Mouse (Mus musculus) CH12.LX (cell line): ENCODE measurements around the gene Rras. TPM values are rescaled to one million over a fixed set of nuclear protein-coding genes. Genes with fewer than 3 reads are reported as not detected.

ENCODE experiments used
- DNase-seq: peaks from one replicate; pipeline ENCODE4 v3.0.0-alpha.2; 2013; ENCODE audit errors: extremely low read depth
- H3K27ac ChIP-seq: 2 replicates; pipeline ENCODE4 v1.5.1; 2012; ENCODE audit warnings: low read depth, mild to moderate bottlenecking, control low read depth, moderate library complexity; ENCODE audit not compliant: insufficient read depth
- H3K27me3 ChIP-seq: replicated peaks from 2 replicates; pipeline ENCODE3; 2012; ENCODE audit warnings: inconsistent platforms
- H3K36me3 ChIP-seq, 2 experiments: replicated peaks in 1 of 2; 2 replicates each; pipeline versions ENCODE3 to v1.6.1; 2012; ENCODE audit warnings: inconsistent platforms in 1 of 2, low read length in 1 of 2, mild to moderate bottlenecking in 1 of 2, mixed read lengths in 1 of 2, moderate library complexity in 1 of 2; ENCODE audit not compliant: control insufficient read depth in 1 of 2, insufficient read depth in 1 of 2
- H3K4me1 ChIP-seq, 2 experiments: 2 replicates each; pipeline ENCODE4 v1.6.1; 2012; ENCODE audit warnings: inconsistent platforms in 1 of 2, moderate library complexity in 1 of 2; ENCODE audit not compliant: insufficient read depth in 2 of 2, control insufficient read depth in 1 of 2
- H3K4me2 ChIP-seq: 2 replicates; pipeline ENCODE4 v1.6.1; 2012; ENCODE audit warnings: low read depth, mild to moderate bottlenecking, control low read depth; ENCODE audit not compliant: poor library complexity, insufficient read depth, severe bottlenecking
- H3K4me3 ChIP-seq, 3 experiments: fragments of 150-350 bp in 1 of 3; sonication (generic) in 1 of 3; replicated peaks in 1 of 3; 2 replicates each; pipeline versions ENCODE3 to v1.5.1; 2011 to 2012; ENCODE audit warnings: low read depth in 2 of 3, low read length in 2 of 3, mild to moderate bottlenecking in 2 of 3, moderate library complexity in 2 of 3, control low read depth in 1 of 3, improper control_type of control experiment in 1 of 3, inconsistent platforms in 1 of 3, mixed read lengths in 1 of 3; ENCODE audit not compliant: poor library complexity in 1 of 3
- H3K79me2 ChIP-seq: replicated peaks from 2 replicates; pipeline ENCODE4 v1.6.1; 2012; ENCODE audit warnings: mild to moderate bottlenecking, moderate library complexity; ENCODE audit not compliant: control insufficient read depth, poor library complexity, insufficient read depth, severe bottlenecking; ENCODE audit errors: extremely low read depth
- H3K9ac ChIP-seq: 2 replicates; pipeline ENCODE4 v1.6.1; 2012; ENCODE audit warnings: low read depth, mild to moderate bottlenecking, control low read depth, moderate library complexity; ENCODE audit not compliant: insufficient read depth
- H3K9me3 ChIP-seq: replicated peaks from 2 replicates; pipeline ENCODE3; 2012; ENCODE audit warnings: low read length, inconsistent platforms, mixed read lengths
- BHLHE40 ChIP-seq: IDR thresholded peaks from 2 replicates; pipeline ENCODE4 v1.6.1; 2011; ENCODE audit warnings: mild to moderate bottlenecking, low read depth, low read length, improper control_type of control experiment
- CHD1 ChIP-seq: IDR thresholded peaks from 2 replicates; pipeline ENCODE4 v1.6.1; 2012; ENCODE audit warnings: low read depth, low read length, improper control_type of control experiment, inconsistent platforms
- CTCF ChIP-seq, 2 experiments: IDR thresholded peaks in 1 of 2; conservative IDR thresholded peaks in 1 of 2; 2 replicates each; pipeline ENCODE4 v1.5.1; 2011 to 2012; ENCODE audit warnings: low read depth in 2 of 2, low read length in 2 of 2, improper control_type of control experiment in 1 of 2, inconsistent platforms in 1 of 2, mild to moderate bottlenecking in 1 of 2, moderate library complexity in 1 of 2
- E2F4 ChIP-seq: IDR thresholded peaks from 2 replicates; pipeline ENCODE4 v1.6.1; 2011; ENCODE audit warnings: low read depth, low read length, improper control_type of control experiment; ENCODE audit not compliant: insufficient replicate concordance
- ELF1 ChIP-seq: IDR thresholded peaks from 2 replicates; pipeline ENCODE4 v1.6.1; 2014; ENCODE audit warnings: low read depth, mild to moderate bottlenecking, inconsistent platforms, low read length, improper control_type of control experiment
- EP300 ChIP-seq: IDR thresholded peaks from 2 replicates; pipeline ENCODE4 v1.6.1; 2011; ENCODE audit warnings: low read length, improper control_type of control experiment
- HCFC1 ChIP-seq: IDR thresholded peaks from 2 replicates; pipeline ENCODE4 v1.6.1; 2012; ENCODE audit warnings: low read depth, mild to moderate bottlenecking, inconsistent platforms, low read length, improper control_type of control experiment
- JUN ChIP-seq: IDR thresholded peaks from 2 replicates; pipeline ENCODE4 v1.6.1; 2011; ENCODE audit warnings: low read depth, mild to moderate bottlenecking, low read length, improper control_type of control experiment, moderate library complexity; ENCODE audit not compliant: insufficient read depth
- JUND ChIP-seq: conservative IDR thresholded peaks from 2 replicates; pipeline ENCODE4 v1.6.1; 2011; ENCODE audit warnings: low read depth, low read length, improper control_type of control experiment
- KAT2A ChIP-seq: IDR thresholded peaks from 2 replicates; pipeline ENCODE4 v1.6.1; 2012; ENCODE audit warnings: low read length, improper control_type of control experiment, inconsistent platforms; ENCODE audit not compliant: insufficient replicate concordance
- MAFK ChIP-seq: IDR thresholded peaks from 2 replicates; pipeline ENCODE4 v1.6.1; 2011; ENCODE audit warnings: low read length, improper control_type of control experiment; ENCODE audit not compliant: insufficient replicate concordance
- MAX ChIP-seq: IDR thresholded peaks from 2 replicates; pipeline ENCODE4 v1.6.1; 2011; ENCODE audit warnings: low read length, improper control_type of control experiment
- MXI1 ChIP-seq: IDR thresholded peaks from 2 replicates; pipeline ENCODE4 v1.6.1; 2011; ENCODE audit warnings: mild to moderate bottlenecking, low read depth, low read length, improper control_type of control experiment
- NELFE ChIP-seq: IDR thresholded peaks from 2 replicates; pipeline ENCODE4 v1.6.1; 2011; ENCODE audit warnings: low read depth, low read length, improper control_type of control experiment
- PAX5 ChIP-seq: IDR thresholded peaks from 2 replicates; pipeline ENCODE4 v1.6.1; 2012; ENCODE audit warnings: low read length, inconsistent platforms, mixed read lengths
- POLR2AphosphoS2 ChIP-seq: IDR thresholded peaks from 2 replicates; pipeline ENCODE4 v1.6.1; 2011; ENCODE audit warnings: low read depth, low read length, improper control_type of control experiment
- RAD21 ChIP-seq: IDR thresholded peaks from 2 replicates; pipeline ENCODE4 v1.6.1; 2011; ENCODE audit warnings: low read depth, mild to moderate bottlenecking, low read length, improper control_type of control experiment, moderate library complexity
- RCOR1 ChIP-seq: conservative IDR thresholded peaks from 2 replicates; pipeline ENCODE4 v1.6.1; 2012; ENCODE audit warnings: low read depth, mild to moderate bottlenecking, inconsistent platforms, low read length, improper control_type of control experiment
- TCF12 ChIP-seq: IDR thresholded peaks from 2 replicates; pipeline ENCODE4 v1.6.1; 2014; ENCODE audit warnings: low read depth, mild to moderate bottlenecking, inconsistent platforms, low read length, improper control_type of control experiment
- UBTF ChIP-seq: IDR thresholded peaks from 2 replicates; pipeline ENCODE4 v1.6.1; 2012; ENCODE audit warnings: low read depth, mild to moderate bottlenecking, inconsistent platforms, low read length, improper control_type of control experiment, moderate library complexity
- USF1 ChIP-seq: IDR thresholded peaks from 2 replicates; pipeline ENCODE4 v1.6.1; 2014; ENCODE audit warnings: low read depth, mild to moderate bottlenecking, inconsistent platforms, low read length, improper control_type of control experiment
- USF2 ChIP-seq: conservative IDR thresholded peaks from 2 replicates; pipeline ENCODE4 v1.6.1; 2011; ENCODE audit warnings: low read depth, low read length, improper control_type of control experiment
- ZC3H11A ChIP-seq: IDR thresholded peaks from 2 replicates; pipeline ENCODE4 v1.6.1; 2012; ENCODE audit warnings: low read depth, mild to moderate bottlenecking, inconsistent platforms, low read length, improper control_type of control experiment
- ZMIZ1 ChIP-seq: IDR thresholded peaks from 2 replicates; pipeline ENCODE4 v1.6.1; 2012; ENCODE audit warnings: low read depth, mild to moderate bottlenecking, inconsistent platforms, low read length, improper control_type of control experiment
- dilution Hi-C: fragments of 300-500 bp; cut with MboI; formaldehyde crosslinking; loops from 2 replicates; pipeline ENCODE4 v1.14.3; 2020; ENCODE audit warnings: low sequenced_read_pairs; ENCODE audit not compliant: extremely low pct_unique_long_range_greater_than_20kb, extremely low pct_ligation_motif_present
- in situ Hi-C: fragments of 300-500 bp; cut with MboI; formaldehyde crosslinking; loops from 3 replicates; pipeline ENCODE4 v1.14.3; 2019; ENCODE audit warnings: low sequenced_read_pairs, low pct_ligation_motif_present, low pct_unique_long_range_greater_than_20kb, mixed read lengths
- polyA plus RNA-seq: library from polyadenylated mRNA; unstranded; fragments of >175 nt; gene quantifications from 2 replicates; pipeline ENCODE4 v1.2.1, GENCODE M21; 2012; ENCODE audit warnings: low read depth; ENCODE audit not compliant: insufficient read length
- total RNA-seq, 2 experiments: library from RNA; depleted of rRNA; stranded (reverse); fragments of 300-350 nt in 1 of 2; fragments of >200 nt in 1 of 2; gene quantifications; 2 replicates each; pipeline ENCODE4 v1.2.3; 2012 to 2014

Rras gene
- total and polyA plus RNA-seq, 3 experiments = 7.2 to 19.8 (median 10.6) TPM

DNA sequence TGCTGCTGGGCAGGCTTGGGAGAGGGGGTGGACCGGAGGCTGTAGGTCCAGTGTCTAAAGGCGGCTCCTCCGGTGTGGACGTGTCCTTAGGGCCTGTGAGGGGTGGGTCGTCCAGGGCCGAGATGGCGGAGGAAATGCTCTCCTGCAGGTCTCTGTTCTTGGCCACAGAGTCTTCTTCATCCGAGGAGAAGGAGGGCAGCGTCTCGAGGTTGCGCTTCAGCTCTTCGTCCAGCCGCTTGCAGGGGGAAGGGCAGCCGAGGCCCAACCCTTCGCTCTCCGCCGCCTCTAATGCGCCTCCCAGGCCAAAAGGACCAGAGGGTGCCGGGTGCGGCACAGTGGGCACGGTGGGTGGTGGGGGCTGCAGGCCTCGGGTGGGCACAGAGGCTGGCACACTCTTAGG, 28.0 kb downstream of the Rras start:
- dilution Hi-C loops = no loop called here
- Histone ChIP-seq H3K4me3 (no peak overlapping the region), H3K36me3 (peaks cover 80 to 87% of the 10 kb centered on the region in 2 experiments), H3K79me2 (peaks cover 5% of the 10 kb centered on the region), H3K4me2 (no peak overlapping the region), H3K27ac (no peak overlapping the region), H3K27me3 (no peaks in the 10 kb centered on the region), H3K9ac (no peak overlapping the region), H3K9me3 (no peaks in the 10 kb centered on the region), H3K4me1 (peaks cover 0 to 7% of the 10 kb centered on the region in 2 experiments; a peak in 2 of 4 replicates)
- DNase-seq = no peak
- no peak for TF ChIP-seq KAT2A
- TF ChIP-seq RCOR1 = no peak
- no peak for TF ChIP-seq UBTF
- TF ChIP-seq USF1 = no peak
- no peak for TF ChIP-seq CHD1
- no peak for TF ChIP-seq POLR2AphosphoS2
- no peak for TF ChIP-seq MAFK
- no peak for TF ChIP-seq BHLHE40
- no peak for TF ChIP-seq NELFE
- TF ChIP-seq HCFC1 = no peak
- TF ChIP-seq TCF12 = no peak
- in situ Hi-C loops = loop anchor here (5.0 kb wide), 1 partner anchor 58 kb away; the partner anchor contains the start of gene Prmt1

DNA sequence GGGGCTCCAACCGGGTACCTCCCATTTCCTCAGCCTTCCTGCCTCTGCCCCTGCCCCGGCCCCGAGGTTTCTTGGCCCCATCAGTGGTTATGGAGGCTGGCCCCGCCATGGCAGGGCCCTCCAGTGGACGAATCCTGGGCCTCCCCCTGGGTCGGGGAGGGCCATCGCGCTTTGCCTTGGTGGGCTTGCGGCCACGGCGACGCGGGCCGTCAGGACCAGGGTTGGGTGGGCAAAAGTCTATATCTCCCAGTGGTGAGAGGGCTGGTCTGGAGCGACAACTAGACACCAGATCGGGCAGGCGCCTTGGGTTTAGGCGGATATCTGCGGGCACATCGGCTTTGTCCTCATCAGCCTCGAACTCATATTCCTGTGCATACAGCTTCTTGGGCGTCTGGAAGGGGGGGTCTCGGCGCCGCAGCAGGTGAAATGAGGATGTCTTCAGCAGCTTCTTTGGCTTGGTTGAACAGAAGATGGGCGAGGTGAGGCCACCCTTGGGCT, 29.1 kb downstream of the Rras start:
- no peaks in the 10 kb centered on the region for H3K9me3 ChIP-seq
- in situ Hi-C loops (loop anchor here (5.0 kb wide), 1 partner anchor 60 kb away; the partner anchor contains the start of gene Prmt1), dilution Hi-C loops (no loop called here)
- no peak for TF ChIP-seq JUND
- no peak for TF ChIP-seq HCFC1
- no peak for TF ChIP-seq USF2
- TF ChIP-seq ELF1 = no peak
- TF ChIP-seq PAX5 = no peak
- TF ChIP-seq MAX = no peak
- no peak for TF ChIP-seq NELFE
- no peak for TF ChIP-seq CTCF (conservative IDR thresholded peaks at IDR 0.05 in 1 of 2, IDR thresholded peaks at IDR 0.05 in 1 of 2; ENCODE audit: low read depth in 2 of 2, low read length in 2 of 2)
- no peak for TF ChIP-seq E2F4
- no peak for TF ChIP-seq EP300
- no peak for TF ChIP-seq ZC3H11A
- no peak for TF ChIP-seq JUN
- TF ChIP-seq KAT2A = no peak
- TF ChIP-seq ZMIZ1 = no peak
- TF ChIP-seq MXI1 = no peak
- TF ChIP-seq RAD21 = no peak
- no peak for TF ChIP-seq POLR2AphosphoS2
- no peak overlapping the region for H3K9ac ChIP-seq
- H3K27me3 ChIP-seq = no peaks in the 10 kb centered on the region
- peaks cover 5% of the 10 kb centered on the region for H3K79me2 ChIP-seq
- H3K4me1 ChIP-seq = peaks cover 0 to 10% of the 10 kb centered on the region in 2 experiments; a peak in 2 of 4 replicates
- no peak overlapping the region for H3K27ac ChIP-seq
- DNase-seq = no peak
- H3K36me3 ChIP-seq = peaks cover 72 to 76% of the 10 kb centered on the region in 2 experiments
- no peak overlapping the region for H3K4me3 ChIP-seq
- no peak overlapping the region for H3K4me2 ChIP-seq
